Mouse (Mus musculus) urinary bladder, postnatal 25 days (tissue): Measurements from ENCODE around the gene Ppp2ca.

Experiments used
- DNase-seq: peaks from one replicate; pipeline ENCODE4 v3.0.0; 2022; ENCODE audit warnings: low spot score

The Ppp2ca gene

DNA sequence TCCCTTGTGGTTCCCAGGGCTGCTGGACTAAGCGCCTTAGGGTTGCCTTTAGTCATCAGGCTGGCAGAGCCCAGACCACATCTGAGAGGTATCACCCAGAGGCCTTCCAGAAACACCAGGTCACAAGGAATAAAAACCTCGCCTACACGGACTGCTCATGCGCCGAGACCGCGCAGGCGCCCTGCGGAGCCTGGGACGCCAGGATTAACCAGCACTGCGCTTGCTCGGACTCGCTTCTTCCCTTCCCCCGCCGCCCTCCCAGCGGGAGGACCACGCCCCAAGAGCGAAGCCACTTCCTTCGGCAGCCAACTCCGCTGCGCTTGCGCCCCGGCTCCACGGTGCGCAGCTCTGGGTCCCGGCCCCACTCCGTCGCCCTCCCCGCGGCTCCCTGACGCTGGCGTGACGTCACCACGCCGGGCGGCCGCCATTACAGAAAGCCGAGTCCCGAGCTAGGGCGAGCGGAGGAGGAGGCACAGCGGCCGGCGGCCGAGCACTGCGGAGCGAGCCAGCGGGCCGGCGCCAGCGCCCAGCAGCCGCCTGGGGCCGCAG lies at the start of gene Ppp2ca:
TSS of gene Ppp2ca (plus strand) at position 284 of the 549 bp plus-strand sequence.
- peak; percentile 95 for DNase-seq

GRCm38 (mm10) chr11:52053371-52053770 lies 45.1 kb upstream of the Ppp2ca start:
- no peak for DNase-seq

- no peak for DNase-seq
These were observed 43.8 kb upstream of the Ppp2ca start for GRCm38 (mm10) chr11:52054728-52055127.

GRCm38 (mm10) chr11:52056198-52056597 lies 42.3 kb upstream of the Ppp2ca start:
- no peak for DNase-seq

GRCm38 (mm10) chr11:52059001-52059400 lies 39.5 kb upstream of the Ppp2ca start:
- no peak for DNase-seq

DNA sequence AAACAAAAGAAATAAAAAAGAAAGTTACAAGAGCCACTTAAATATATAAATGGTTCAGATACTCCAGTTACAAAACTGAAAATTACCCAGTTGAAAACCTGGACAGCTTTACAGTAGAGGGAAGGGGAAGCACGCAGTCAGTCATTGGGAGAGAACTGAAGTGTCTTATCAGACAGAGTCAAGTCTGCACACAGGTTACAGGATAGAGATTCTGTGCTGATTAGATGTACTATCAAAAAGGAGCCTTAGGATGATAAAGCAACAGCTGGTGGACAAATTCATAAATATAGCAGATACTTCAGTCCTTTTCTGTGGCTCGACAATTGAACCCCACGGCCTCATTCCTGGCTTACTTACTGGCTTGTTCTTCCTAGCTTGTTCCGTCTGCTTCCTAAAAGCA lies 38.2 kb upstream of the Ppp2ca start:
- no peak for DNase-seq

DNA sequence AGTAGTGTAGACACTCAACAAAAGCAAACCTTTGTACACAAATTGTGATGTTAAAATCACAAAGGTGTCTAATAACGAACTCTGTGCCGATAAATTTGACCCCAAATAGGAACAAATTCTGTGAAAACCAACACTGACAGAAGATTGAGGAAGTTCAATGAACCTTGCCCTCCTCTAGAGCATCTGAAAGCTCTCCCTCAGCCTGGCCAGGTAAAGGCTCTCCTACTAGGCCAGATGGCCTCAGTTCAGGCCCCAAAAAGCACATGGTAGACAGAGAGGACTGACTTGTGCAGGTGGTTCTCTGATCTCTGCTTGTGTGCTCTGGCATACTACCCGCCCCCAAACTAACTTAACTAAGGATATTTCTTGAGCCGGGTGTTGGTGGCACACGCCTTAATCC lies 36.1 kb upstream of the Ppp2ca start:
- no peak for DNase-seq

GRCm38 (mm10) chr11:52064398-52064797 lies 34.1 kb upstream of the Ppp2ca start:
- DNase-seq, result no peak

GRCm38 (mm10) chr11:52065841-52066240 lies 32.6 kb upstream of the Ppp2ca start:
- no peak for DNase-seq

DNA sequence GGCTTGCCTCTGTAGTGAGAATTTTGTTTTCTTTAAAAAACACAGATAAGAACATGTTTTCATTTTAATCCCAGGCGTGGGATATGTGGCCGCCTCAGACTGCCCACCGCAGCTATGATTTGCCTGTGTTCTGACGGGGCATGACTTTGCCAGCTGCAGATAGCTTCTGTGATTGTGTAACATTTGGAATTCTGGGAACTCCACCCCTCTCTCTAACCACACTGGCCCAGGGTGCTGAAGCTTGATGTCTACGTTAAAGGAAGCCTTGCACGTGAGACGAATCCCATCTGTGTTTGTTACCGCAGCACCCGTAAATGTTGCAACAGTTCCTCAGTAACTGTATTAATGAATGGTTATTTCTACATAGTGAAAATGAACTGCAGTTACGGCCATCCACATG lies 26.7 kb upstream of the Ppp2ca start:
- DNase-seq, result no peak

DNA sequence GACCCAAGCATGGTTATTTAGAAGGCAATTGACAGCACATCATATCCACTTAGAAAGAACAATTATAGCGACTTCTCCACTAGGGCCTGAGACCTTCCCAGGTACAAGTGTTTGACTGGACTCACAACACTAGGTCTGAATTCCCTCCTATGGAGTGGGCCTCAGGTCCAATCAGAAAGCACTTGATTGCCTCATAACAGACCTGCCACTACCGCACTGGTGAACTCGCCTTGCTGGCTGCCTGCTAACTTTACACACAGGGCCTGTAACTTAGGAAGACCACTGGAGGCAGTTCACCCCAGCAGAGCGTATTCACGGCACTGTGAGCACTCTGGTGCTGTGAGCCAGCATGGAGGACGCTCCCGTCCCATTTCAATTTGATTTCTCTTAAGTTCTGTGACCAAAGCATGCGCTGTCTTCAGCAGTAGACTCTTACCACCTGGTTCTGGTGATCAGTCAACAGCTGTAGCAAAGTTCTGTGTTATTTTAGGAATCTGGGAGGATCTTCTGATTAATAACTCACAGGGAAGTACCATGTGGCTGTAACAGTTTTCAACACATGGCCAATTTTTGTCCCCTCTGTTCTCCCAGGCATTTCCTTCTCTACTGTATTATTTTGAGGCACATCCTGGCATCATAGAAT lies 24.8 kb upstream of the Ppp2ca start:
- DNase-seq, result no peak

DNA sequence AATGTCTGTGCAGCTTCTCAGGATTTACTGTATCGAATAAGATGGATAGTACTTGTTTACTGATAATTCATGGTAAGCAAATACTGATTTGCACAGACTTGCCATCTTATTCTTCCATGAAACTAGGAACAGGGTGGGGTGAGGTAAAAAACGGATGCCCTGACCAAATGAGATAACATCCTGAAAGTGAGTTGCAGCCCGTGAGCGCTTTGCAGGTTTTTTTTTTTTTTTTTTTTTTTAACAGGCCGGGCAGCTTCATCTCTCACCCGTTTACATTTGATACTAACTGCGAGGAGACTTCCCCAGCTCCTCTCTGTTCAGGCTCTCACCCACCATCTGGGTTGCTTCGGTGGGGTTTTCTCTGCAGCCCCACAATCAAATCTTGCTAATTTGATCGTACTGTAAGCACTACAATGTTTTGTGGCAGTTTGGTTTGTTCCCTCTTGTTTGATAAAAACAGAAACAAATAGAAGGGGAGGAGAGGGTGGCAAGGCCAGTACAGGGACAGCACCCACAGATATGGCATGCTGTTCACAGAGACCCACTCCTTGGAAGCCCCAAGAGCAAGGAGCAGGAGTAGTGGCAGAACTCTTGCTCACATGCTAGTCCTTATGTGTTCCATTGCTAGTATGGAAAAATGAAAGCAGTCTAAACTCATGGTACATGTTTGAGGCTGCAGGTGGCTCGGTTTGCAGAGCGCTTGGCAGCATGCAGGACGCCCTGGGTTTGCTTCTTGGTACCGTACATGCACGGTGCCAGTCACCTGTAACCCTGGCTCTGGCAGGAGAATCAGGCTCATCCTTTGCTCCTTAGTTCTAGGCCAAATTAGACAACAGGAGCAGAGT lies 23.6 kb upstream of the Ppp2ca start:
- DNase-seq, result no peak

DNA sequence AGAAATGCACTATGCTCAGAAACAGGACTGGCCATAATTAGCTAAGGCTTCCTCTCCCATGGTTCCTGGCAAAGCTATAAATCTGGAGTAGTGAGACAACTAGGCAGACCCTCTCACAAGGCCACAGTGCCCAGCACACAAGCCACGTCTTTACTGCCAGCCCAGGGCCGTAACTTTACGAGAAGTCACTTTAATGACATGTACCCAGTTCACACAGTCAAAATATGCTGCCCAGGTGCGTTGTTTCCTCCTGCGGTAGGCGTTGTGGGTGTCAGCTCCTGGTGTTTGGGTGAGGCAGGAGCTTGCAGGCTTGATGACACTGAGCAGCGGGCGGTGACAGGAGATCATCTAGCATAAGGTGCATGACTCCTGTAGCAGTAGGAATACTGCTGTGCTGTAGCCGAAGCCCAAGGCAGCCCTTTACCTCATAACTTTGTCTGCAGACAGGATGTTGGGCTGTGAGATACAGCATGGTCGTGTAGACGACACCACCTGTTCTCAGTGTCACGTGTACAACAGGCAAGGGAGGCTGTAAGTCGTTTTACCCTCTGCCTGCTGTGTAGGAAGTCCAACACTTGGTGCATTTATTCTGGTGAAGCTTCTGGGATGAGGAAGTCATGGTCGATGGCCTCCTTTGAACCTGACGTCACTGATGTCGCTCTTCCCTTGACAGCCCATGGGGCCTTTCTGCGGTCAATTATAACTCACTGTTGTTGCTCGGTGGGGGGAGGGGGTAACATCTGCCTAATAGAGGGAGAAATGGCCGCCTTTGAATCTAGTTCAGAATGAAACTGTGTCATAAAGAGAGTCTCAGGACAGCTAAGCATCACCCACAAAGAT lies 22.5 kb upstream of the Ppp2ca start:
- no peak for DNase-seq

DNA sequence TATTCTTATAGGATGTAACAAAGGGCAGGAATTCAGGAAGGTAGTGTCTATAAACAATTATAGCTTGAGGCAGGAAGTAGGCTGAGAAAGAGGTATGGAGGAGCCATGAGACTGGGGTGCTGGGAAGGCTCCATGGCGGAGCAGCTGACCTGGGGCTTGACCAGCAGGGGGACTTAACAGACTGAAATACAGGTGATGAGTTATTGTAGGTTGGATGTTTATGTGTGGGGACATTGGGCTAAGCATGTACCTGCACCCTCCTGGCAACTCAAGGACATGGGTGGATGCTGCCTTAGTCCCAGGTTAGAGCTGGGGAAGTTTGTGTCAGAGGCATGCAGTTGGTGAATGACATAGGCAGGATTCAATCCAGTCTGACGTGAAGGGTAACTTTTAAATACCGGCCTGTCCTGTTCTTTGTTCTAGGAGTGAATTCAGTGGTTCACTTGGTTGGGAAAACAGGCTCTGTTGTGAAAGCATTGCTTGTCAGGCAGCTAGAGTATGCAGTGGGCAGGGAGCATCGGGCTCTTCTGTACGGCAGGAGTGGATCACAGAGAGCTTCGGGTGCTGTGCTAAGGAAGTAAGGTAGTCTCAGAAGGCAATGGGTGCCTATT lies 21.6 kb upstream of the Ppp2ca start:
- DNase-seq, result peak; percentile 38

- peak; percentile 31 for DNase-seq
These were observed 20.5 kb upstream of the Ppp2ca start for GRCm38 (mm10) chr11:52077939-52078338.

- DNase-seq, result no peak
These were observed 18.5 kb upstream of the Ppp2ca start for GRCm38 (mm10) chr11:52079978-52080377.

DNA sequence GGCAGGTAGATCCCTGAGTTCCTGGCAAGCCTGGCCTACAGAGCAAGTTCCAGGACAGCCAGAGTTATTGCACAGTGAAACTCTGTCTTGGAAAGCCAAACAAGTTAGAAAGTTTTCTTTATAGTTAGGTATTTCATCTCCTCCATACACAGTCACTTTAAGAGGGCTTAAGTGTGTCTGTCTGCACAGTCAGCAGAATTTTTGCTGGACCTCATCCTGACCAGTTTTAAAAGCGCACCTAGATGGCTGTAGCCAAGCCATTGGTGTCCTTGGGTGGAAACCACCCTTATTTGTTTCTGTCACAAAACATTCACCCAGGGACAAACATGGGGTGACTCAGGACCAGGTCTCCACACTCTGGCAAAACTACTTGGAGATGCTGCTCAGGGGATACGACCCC lies 17.8 kb upstream of the Ppp2ca start:
- no peak for DNase-seq

- no peak for DNase-seq
These were observed 12.7 kb upstream of the Ppp2ca start for GRCm38 (mm10) chr11:52085857-52086203.

DNA sequence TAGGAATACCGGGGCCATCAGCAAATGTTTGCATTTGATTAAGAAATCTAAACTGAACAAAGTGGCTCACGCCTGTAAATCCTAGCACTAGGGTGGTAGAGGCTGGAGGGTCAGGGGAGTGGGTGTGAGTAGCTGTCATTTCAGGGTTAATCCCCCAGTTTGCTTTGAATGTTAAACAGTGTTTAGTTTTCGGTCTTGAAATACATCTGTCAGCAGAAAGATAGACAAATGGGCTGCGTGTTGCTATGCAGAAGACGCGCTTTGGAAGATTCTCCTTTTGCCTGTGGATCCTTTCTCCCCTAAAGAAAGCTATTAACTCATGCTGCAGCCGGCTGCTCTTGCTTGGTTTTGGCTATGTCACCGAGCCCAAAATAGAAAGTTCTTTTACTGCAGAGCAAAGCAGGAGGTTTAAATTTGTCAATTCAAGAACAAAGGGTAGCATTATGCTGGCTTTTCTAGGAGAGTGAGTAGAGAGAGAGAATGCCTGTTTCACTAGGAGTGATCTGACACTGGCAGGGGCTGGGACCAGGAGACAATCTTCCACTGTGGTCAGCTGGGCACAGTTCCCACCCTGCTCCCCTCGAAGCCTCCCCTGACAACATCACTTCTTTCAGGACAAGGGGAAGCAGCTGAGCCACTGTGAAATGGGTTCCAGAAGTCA lies 12.1 kb upstream of the Ppp2ca start:
- DNase-seq, result no peak

DNA sequence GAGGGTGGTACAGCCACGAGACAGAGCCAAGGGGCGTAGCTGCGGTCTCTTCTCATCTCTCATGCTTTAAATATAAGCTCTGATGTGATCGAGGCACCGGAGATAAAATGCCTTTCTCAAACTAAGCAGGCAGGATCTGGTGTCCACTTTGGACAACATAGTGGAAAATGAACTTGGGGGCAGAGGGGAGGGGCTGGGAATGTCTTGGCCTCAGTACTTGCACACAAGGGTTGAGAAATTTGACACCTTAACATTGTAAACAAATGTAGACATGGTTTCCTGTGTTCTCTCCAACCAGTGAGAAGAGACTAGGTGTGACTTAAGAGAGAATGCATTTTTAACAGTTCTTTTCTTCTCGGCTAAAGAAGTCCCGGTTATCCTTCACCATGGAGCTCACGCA lies 9.2 kb upstream of the Ppp2ca start:
- DNase-seq, result no peak

GRCm38 (mm10) chr11:52091261-52091660 lies 7.2 kb upstream of the Ppp2ca start:
- DNase-seq, result no peak

DNA sequence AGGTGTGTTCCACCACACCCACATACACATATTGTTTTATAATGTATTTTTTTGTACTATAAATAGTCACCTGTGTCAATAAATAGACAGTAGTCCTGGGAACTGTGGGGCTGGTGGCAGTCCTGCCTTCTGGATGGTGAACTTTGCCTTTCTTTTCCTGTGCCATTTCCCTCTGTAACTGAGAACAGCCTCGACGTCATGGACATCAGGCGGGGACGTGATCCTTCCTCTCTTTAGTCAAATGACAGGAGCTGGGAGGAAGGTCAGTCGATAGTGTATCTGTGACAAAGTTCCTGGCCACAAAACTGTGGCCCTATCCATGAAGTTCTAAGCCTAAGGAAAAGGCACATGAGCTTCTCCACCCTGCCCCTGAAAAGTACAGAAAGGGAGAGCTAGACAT lies 3.9 kb upstream of the Ppp2ca start:
- DNase-seq, result no peak
